Mouse (Mus musculus): ENCODE data around the gene Slc22a17.

The Slc22a17 gene

GRCm38 (mm10) chr14:54864313-54865036 lies 48.5 kb downstream of the Slc22a17 start:
- no peak for ATAC-seq (ENCODE audit: insufficient number of reproducible peaks, low FRiP score, low TSS enrichment)

GRCm38 (mm10) chr14:54863501-54864312 lies 49.2 kb downstream of the Slc22a17 start:
- peak; percentile 99 for ATAC-seq (ENCODE audit: insufficient number of reproducible peaks, low FRiP score, low TSS enrichment)

- ATAC-seq (ENCODE audit: insufficient number of reproducible peaks, low FRiP score, low TSS enrichment): no peak
Observed at GRCm38 (mm10) chr14:54860511-54860910, 52.4 kb downstream of the Slc22a17 start.

GRCm38 (mm10) chr14:54857891-54858290 lies 55.0 kb downstream of the Slc22a17 start:
- ATAC-seq (ENCODE audit: insufficient number of reproducible peaks, low FRiP score, low TSS enrichment): peak; percentile 86

GRCm38 (mm10) chr14:54856703-54857102 lies 56.2 kb downstream of the Slc22a17 start:
- ATAC-seq (ENCODE audit: insufficient number of reproducible peaks, low FRiP score, low TSS enrichment): no peak
